Comparison of ENCODE assay signal across 8 mouse cellular contexts in the genomic region with DNA sequence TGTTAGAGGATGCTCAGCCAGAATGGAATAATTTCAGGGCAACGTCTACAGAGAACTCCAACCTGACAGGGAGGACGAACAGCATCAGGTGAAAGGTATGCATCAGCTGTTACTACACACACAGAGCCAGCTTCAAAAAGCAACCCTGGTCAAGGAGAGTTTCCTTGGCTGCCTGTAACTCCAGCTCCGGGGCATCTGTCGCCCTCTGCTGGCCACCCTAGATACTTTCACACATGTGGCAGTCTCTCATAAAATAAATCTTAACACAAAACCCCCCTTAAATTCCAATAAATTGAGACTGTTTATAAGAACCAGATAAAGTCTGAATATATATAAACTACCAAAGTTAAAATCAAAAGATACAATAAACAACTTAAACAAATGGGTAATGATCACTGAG. TPM values are rescaled to one million over a fixed set of nuclear protein-coding genes. Genes with fewer than 3 reads are reported as not detected.
DNase-seq lines count a peak whose midpoint lies in the region; ATAC-seq and TF ChIP-seq lines count a peak whose summit lies in the region.

No protein-coding gene starts in this region.

- H3K9ac ChIP-seq in midbrain, postnatal 0 days (replicated peaks; ENCODE audit: low read length, poor library complexity, severe bottlenecking), result no peak overlapping the region

- no peak overlapping the region for H3K27ac ChIP-seq in bone marrow macrophage, adult 2 months (ENCODE audit: insufficient read depth, low read depth, low read length)
- H3K27ac ChIP-seq in midbrain, postnatal 0 days (ENCODE audit: low read depth, low read length), result no peak overlapping the region

- peak; percentile 82 for TF ChIP-seq CTCF in bone marrow macrophage, adult 2 months (IDR thresholded peaks at IDR 0.05; ENCODE audit: low read depth, low read length)
- peak; percentile 82 for TF ChIP-seq CTCF in midbrain, postnatal 0 days (IDR thresholded peaks at IDR 0.05)

- H3K27me3 ChIP-seq in midbrain, postnatal 0 days (ENCODE audit: insufficient read depth, low read length), result no peaks in the 10 kb centered on the region

- no peak overlapping the region for H3K4me3 ChIP-seq in bone marrow macrophage, adult 2 months (ENCODE audit: insufficient read depth, low read length)
- no peak overlapping the region for H3K4me3 ChIP-seq in midbrain, postnatal 0 days (ENCODE audit: low read depth, low read length)

- peak; percentile 73 for DNase-seq in heart, adult 11 months
- DNase-seq in heart, postnatal 25 days (ENCODE audit: low spot score), result no peak
- DNase-seq in ovary, postnatal 14 days (ENCODE audit: low spot score), result peak; percentile 23
- no peak for DNase-seq in ovary, postnatal 10 days (ENCODE audit: low spot score)
- peak; percentile 56 for DNase-seq in induced T-regulatory cell, adult 2 months (ENCODE audit: low read depth)
- DNase-seq in midbrain, postnatal 0 days (ENCODE audit: low spot score), result peak; percentile 54

- no peak for ATAC-seq in midbrain, postnatal 0 days (ENCODE audit: low FRiP score)
- ATAC-seq in granulocyte monocyte progenitor cell, adult 5-6 weeks (replicated peaks; ENCODE audit: poor library complexity, severe bottlenecking), result no peak; the same call in 1 of the 2 replicates

- no peak overlapping the region for H3K4me2 ChIP-seq in midbrain, postnatal 0 days (ENCODE audit: low read depth, low read length, poor library complexity, severe bottlenecking)

- no peak for TF ChIP-seq POLR2A in bone marrow macrophage, adult 2 months (IDR thresholded peaks at IDR 0.05; ENCODE audit: borderline replicate concordance, low read depth, low read length)

- H3K36me3 ChIP-seq in midbrain, postnatal 0 days (ENCODE audit: insufficient read depth, low read length), result no peaks in the 10 kb centered on the region

- no peaks in the 10 kb centered on the region for H3K4me1 ChIP-seq in bone marrow macrophage, adult 2 months (ENCODE audit: control insufficient read depth, insufficient read depth, low read length)
- peaks cover 4% of the 10 kb centered on the region for H3K4me1 ChIP-seq in midbrain, postnatal 0 days (ENCODE audit: insufficient read depth, low read length)

- intact Hi-C loops in heart, postnatal 25 days (cut with DNase I), result loop anchor here (10.0 kb wide), 1 partner anchor 483 kb away; no protein-coding TSS in a partner anchor

- 8% methylated on average over 4 of the region's 4 CpGs for WGBS in midbrain, postnatal 0 days

- no peaks in the 10 kb centered on the region for H3K9me3 ChIP-seq in midbrain, postnatal 0 days (ENCODE audit: low read length)

RNA-seq across cellular contexts. Expression of gene T, which starts 27.3 kb away (rescaled TPM):
- total RNA-seq in heart, postnatal 25 days (2021), result not detected
- not detected in 2 replicates for polyA plus RNA-seq in bone marrow macrophage, adult 2 months (2012; ENCODE audit: insufficient read depth, insufficient read length, missing spikeins)
- total RNA-seq in midbrain, postnatal 0 days (2014; rRNA removed), result 0.11 and 1.9 TPM in 2 replicates
- 0.25 and 0.35 TPM in 2 replicates for polyA plus RNA-seq in midbrain, postnatal 0 days (2015; fragmentation: Nextera tagmentation; extraction: Ambion mirVana)
- total RNA-seq in granulocyte monocyte progenitor cell, adult 5-6 weeks (2014; fragmentation: Nextera tagmentation), result not detected in 2 replicates
- not detected in 2 replicates for total RNA-seq in granulocyte monocyte progenitor cell, adult 5-6 weeks (2017)

Comparison
In these comparisons a context has a peak if more than half of its experiments do, and no peak if none do; other contexts are left out.
1. DNase-seq: peak in heart, adult 11 months (single experiment), ovary, postnatal 14 days (single experiment), induced T-regulatory cell, adult 2 months (single experiment) and midbrain, postnatal 0 days (single experiment); none in heart, postnatal 25 days (single experiment) and ovary, postnatal 10 days (single experiment).